Mouse (Mus musculus) fibroblast of lung, adult 2 months (primary cell): ENCODE results near the gene Pik3r3.
"Not testable (repeated sequence)": the region's sequence is repeated elsewhere in the genome, so short reads cannot be mapped to it uniquely, and the experiment has no call there.

Experiments
- DNase-seq: peaks from one replicate; pipeline ENCODE4 v3.0.0-alpha.2; 2011; ENCODE audit warnings: low read depth

The Pik3r3 gene

GRCm38 (mm10) chr4:116221140-116221851 is at the start of gene Pik3r3:
Pik3r3 (plus strand) TSS chr4:116221618.
- peak; percentile 91 for DNase-seq

DNA sequence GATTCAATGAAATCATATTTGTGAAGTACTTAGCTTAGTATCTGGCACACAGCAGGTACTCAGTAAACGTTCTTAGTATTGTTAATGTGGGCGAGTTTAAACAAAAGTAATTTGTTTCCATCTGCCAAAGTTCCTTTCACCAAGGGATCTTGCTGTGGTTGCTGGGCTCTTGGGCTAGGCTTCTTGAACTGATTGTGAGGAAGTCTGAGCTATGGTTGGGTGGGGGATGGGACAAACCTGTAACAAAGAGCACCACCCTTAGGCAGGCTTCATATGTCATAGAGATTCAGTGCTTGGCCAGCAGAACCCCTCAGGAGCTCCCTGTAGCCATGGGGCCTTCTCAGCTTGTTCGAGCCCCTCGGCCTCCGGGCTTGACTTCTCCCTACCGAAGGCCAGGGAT is 48.3 kb upstream of the Pik3r3 start, which contains the start of the genes 1700042G07Rik and Gm49337:
Gene 1700042G07Rik, plus strand, starts transcription at position 301 of the 400 bp plus-strand sequence.
Gene Gm49337, plus strand, starts transcription at position 313 of the 400 bp plus-strand sequence.
- no peak for DNase-seq

DNA sequence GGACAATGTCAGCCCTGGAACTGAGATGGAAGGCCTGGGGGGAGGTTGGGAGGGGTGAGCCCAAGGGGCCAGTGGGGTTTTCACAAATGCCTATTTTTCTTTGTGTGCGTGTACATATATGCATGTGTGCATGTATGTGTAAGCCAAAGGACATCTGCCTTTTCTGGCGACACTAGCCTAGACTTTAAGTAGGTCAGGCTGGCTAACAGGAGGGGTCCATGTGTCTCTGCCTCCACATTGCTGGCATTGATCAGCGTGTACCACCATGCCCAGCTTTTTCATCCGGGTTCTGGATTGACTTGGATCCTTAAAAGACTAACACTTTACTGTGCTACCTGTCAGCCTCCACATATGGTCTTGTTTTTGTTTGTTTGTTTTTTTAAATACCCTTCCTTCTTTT is 47.7 kb upstream of the Pik3r3 start:
- DNase-seq: no peak

DNA sequence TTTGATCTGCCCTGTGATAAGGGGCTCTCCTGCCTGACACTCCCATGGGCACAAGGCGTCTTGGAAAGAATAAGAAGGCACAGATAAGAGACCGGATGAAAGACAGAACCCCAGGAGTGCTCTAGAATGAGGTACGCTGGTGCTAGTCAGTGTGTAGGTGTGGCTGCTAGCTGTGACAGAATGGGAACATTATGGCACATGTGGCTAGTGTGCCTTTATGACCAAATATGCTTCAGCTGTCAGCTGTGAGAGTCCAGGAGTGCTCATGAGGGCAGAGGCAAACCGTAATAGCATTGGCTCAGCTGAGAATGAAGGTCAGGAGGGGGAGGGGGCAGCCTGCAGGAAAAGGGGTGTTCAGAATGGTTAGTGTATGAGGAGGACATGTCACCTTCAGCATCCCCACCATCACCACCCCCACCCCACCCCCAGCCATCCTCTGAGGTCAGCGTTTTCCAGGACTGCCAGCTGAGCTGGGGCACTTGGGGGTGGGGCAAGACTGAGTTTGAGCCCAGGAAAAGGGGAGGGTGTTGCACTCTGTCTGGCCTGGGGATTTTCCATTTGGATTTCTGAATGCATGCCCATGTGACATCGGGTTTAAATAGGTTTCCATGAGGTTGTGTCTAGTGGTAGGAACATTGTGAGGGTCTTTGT is 46.8 kb upstream of the Pik3r3 start:
- no peak for DNase-seq

DNA sequence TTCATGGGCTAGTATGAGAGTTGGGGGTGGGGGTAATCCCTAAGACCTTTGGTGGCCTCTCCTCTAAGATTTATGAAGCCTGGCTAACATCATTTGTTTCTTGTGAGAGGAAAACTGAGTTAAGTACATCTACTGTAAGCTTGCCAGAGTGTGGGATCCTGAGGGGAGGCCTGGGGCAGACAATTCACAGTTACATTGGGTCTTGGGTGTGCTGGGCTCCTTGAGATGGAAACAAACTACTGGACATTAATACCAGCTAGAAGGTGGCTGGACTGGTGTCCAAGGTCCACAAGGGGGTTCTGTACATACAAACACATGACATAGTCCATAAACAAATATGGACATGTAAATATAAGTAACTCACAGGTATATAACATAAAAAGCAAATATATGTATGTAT is 46.3 kb upstream of the Pik3r3 start:
- no peak for DNase-seq

DNA sequence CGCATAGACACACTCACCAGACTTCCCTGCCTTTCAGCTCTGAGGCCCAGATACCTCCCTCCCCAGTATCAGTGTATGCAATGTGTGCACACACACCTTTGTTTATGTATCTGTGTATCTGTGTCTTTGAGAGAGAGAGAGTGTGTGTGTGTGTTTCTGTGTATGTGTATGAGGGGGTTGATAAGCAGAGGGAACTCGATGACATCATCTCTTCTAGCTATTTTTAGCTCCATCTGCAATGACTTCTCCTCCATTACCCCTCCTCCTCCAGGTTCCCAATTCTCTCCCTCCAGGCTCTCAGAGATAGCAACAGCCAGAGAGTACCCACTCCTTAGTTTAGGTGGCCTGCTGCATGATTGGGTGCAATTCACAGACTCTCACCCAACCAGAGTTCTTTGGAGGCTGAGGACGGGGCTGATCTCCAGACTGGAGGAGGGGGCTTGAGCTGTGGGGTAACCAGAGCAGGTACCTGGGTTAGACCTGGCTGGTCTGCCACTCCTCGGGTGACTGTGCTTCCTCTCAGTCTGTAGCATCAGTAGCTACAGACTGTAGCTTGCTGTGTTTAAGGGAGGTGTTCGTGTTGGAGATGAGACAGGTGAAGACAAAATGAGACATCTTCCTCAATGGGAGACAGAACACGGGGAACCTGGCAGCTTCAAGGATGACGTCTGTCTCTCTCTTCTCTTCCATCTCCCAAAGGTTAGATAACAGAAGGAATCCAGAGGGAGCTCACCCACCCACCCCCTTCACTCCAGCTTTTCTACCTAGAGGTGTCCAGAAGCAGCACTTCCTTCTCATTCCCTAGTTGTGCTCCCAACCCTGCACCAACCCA is 45.5 kb upstream of the Pik3r3 start:
- no peak for DNase-seq

DNA sequence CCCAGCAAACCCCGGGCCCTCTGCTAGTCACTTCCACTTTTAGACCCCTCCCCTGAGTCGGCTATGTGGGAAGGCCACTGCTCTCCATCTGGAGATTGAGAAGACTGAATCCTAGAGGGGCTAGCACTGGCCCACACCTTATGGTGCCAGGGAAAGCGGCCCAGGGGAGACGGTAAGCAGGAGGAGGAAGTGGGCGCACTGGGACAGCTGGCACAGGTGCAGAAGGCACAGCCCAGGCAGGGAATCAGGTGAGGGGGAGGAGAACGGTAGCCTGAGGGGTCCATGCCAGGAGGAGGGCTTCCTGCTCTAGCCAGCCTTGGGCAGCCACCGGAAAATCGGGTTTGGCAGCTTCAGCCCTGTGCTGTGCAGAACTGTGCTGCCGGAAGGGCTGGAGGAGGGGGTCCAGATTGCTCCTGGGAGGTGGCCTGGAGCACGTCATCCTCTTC is 44.9 kb upstream of the Pik3r3 start:
- no peak for DNase-seq

DNA sequence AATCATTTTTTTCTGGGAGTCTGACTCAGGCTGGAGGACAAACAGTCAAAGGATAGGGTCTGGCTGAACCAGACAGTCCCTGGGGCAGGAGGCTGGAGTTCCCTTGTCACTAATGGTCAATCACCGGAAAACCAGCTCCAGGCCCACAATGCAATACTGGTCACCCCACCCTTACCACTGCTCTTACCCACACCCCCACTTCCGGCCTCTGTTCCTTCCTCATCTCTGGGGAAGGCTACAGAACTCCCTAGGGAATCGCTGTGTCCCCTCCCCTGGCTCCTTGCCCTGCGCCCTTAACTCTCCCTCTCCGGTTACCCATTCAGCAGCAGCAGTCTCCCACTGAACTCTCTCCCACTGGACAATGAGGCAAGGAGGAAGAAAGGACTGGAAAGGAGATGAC is 44.3 kb upstream of the Pik3r3 start:
- DNase-seq: no peak

DNA sequence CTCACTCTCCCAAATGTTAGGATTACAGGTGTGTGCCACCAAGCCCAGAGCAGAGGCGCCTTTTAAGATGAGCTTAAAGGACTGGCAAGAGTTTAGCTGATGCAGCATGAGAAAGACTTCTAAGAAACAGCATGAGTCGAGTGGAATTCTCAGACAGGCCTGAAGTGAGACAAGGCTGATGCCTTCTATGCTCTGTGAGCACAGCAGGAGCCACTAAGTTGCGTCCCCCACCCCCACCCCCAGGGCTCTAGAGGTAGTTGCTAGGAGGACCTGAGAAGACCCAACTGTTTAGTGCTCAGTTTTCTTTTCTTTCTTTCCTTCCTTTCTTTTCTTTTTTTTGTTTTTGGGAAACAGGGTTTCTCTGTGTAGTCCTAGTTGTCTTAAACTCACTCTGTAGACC is 39.3 kb upstream of the Pik3r3 start:
- DNase-seq: no peak

DNA sequence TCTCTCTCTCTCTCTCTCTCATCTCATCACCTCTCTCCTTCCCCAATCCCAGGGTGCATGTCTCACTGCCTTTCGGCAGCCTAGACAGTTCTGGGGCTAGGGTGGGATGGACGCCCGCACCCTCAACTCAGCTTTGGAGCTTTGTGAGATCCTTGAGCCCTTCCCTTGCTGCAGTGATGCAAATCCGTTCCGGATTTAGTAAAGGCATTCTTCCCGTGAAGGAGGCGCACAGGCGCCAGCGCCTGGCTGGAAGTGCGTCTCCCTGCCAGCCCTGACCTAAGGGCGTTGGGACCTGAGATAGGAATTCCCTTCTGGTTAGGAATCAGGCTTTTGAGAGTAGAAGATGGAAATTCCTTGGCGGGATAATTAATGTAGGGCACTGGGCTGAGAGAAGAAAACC is 38.7 kb upstream of the Pik3r3 start:
- no peak for DNase-seq

GRCm38 (mm10) chr4:116185083-116185482 is 36.3 kb upstream of the Pik3r3 start:
- no peak for DNase-seq

GRCm38 (mm10) chr4:116192286-116192835 is 29.1 kb upstream of the Pik3r3 start:
- no peak for DNase-seq

DNA sequence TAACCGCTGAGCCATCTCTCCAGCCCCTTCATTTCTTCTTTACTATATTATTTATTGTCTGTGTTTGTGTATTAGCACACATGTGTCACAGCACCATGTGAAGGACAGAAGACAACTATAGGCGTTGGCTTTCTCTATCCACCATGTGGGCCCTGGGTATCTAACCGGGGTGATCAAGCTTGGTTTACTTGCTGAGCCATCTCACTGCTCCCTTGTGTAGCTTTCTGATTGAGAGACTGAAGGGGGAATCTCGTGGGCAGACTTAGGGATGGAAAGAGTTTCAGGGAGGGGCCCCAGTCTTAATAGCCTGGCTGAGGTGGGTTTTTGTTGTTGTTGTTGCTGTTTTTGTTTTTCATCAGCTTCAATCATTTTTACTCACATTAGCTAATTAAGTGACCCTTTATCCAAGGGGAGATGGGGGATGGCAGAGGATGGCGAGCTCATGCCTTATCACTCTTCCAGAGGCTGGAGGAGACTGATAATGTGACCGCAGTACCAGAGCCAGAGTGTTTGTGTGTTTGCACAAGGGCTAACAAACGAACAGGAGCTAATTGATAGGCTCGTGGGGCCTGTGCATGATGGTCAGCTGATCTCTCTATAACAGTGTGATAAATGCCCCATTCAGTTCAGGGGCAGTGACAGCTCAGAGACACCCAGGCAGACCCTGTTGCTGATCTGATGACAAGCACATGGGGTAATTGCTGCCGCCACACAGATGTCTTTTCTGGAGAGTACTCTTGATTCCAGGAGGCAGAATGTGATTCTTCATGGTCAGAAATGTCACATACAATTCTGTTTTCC is 27.6 kb upstream of the Pik3r3 start:
- no peak for DNase-seq

GRCm38 (mm10) chr4:116198422-116198821 is 23.0 kb upstream of the Pik3r3 start:
- DNase-seq: no peak

DNA sequence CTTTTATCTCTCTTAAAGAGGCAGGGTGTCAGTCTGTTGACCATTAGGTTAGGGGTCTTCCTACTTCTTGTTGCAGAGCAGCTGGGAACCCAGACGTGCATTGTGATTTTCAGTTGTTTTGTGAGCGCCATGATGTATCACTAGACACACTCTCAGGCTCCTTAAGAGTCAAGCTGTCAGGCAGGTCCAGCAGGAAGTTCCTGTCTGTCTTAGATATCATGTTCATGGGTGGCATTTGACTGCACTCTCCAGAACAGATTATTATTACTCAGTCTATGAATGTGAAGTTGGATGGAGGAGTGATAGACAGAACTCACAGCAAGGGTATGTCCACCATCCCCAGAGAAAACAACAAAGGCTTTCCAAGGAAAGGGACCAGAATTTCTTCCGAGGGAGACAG is 17.0 kb upstream of the Pik3r3 start:
- no peak for DNase-seq

- no peak for DNase-seq
Observed at GRCm38 (mm10) chr4:116206531-116206930, 14.9 kb upstream of the Pik3r3 start.

- no peak for DNase-seq
Observed at GRCm38 (mm10) chr4:116208891-116209290, 12.5 kb upstream of the Pik3r3 start.

DNA sequence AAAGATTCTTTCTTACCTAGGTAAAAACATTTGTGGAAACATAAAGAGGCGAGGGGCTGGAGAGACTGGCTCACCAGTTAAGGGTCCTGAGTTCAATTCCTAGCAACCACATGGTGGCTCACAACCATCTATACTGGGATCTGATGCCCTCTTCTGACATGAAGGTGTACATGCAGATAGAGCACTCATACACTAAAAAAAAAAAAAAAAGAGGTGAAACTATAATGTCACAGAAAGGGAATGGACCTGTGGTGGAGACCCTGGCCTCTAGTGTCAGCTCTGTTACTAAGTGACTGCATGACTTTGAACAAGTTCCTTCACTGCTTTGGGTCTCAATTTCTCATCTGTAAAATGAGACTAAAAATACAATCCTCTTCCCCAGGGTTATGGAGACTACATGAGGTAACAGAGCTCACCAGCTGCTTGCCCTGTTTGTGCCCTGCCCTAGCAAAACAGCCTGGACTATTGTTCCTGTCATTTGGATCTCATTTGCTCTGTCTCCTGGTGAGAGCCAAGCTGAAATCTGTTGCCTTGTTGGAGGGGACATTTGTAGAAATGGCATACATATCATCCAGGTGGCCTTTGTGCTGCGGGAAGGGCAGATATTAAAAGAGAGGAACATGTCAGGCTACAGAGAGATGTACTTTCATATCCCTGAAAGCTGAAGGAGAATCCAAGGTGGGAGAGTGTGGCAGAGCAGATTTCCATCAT is 5.4 kb upstream of the Pik3r3 start:
- DNase-seq: no peak

DNA sequence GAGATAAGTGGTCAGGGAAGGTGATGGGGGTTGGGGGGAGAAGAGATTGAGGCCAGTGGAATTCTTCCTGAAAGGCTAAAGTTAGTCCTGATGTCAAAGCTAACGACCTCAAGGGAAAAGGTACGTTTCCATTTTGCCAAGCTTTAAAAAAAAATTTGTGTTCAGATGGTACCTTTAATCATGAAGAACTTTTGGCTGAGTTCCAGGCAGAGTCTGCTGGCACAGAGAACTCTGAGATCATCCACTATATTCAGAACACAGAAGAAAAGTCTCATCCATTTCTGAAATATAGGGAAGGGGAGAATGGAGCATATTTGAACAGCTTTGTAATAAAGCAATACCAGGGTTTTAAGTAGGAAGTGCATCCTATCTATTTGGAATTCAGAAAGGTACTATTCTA is 4.4 kb upstream of the Pik3r3 start:
- no peak for DNase-seq

DNA sequence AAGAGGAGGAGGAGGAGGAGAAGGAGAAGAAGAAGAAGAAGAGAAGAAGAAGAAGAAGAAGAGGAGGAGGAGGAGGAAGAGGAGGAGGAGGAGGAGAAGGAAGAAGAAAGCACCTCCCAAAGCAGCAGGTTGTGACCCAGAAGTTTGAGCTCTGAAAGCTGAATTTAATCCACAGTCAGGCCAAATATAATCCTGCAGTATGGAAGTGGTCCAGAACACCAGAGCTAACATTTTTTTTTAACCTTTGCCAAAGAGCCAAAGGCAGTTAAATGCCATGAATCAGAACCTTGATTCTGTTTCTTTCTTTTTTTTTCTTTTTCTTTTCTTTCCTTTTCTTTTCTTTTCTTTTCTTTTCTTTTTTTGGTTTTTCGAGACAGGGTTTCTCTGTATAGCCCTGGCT is 3.8 kb upstream of the Pik3r3 start:
- DNase-seq: not testable (repeated sequence)

DNA sequence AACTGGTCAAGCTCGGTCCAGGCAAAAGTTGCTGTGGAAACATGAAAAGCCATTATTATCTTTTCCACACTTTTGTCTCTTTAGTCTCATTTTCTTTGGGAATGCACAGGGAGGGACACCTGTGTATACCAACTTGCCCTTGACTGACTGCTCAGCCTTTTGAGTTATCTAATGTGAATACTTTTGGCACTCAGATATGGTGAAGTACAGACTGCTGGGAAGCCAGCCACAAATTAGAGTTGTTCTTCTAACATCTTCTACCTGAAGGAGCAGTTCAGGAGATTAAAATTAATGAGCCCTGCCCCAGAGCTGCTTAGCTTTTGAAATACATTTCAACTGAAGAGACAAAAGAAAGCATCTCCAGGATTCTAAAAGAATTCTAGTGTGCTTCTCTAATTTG is 2.4 kb upstream of the Pik3r3 start:
- DNase-seq: no peak
